11 mouse cellular contexts compared by ENCODE assay signal in the genomic region with DNA sequence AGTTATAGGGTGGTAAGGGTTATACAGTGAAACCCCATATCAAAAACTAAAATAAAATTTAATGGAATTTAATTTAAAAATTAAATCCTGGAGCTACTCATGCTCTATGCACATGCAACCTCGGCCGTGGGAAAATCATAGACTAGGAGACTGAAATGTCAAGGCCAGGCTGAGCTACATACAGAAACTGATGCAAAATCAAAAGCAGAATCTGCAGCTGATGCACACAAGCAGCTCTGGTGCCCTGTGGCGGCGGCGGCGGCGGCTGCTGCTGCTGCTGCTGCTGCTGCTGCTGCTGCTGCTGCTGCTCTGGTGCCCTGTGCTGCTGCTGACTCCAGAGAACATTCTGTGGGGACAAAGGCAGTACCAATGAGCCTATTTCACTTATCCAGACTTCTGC.
"Had no signal": no experiment of that assay in that cellular context is flagged by ENCODE, and none has a peak within 500 bp of the region (broad histone marks: within the 10 kb centered on the region; RNA-seq: fewer than 3 reads in every experiment).

No protein-coding gene starts in this region.

- H3K36me3 ChIP-seq: limb, embryonic 13.5 days; neural tube, embryonic 13.5 days had no signal

- H3K9ac ChIP-seq: limb, embryonic 13.5 days; liver, embryonic 14.5 days; neural tube, embryonic 13.5 days had no signal

- H3K4me3 ChIP-seq: limb, embryonic 13.5 days; neural tube, embryonic 13.5 days had no signal

- H3K4me2 ChIP-seq: limb, embryonic 13.5 days; neural tube, embryonic 13.5 days had no signal

- H3K9me3 ChIP-seq: limb, embryonic 13.5 days; neural tube, embryonic 13.5 days had no signal

- H3K27me3 ChIP-seq: neural tube, embryonic 13.5 days had no signal

- H3K27ac ChIP-seq: limb, embryonic 13.5 days; liver, embryonic 14.5 days; neural tube, embryonic 13.5 days had no signal

- DNase-seq: kidney, postnatal 14 days; left cerebral cortex, postnatal 4 days; lung, adult 18-20 months; retina, postnatal 1 day; right cerebral cortex, postnatal 4 days; spleen, adult 18-20 months; thymus, adult 2 months; thymus, postnatal 25 days had no signal
